Mouse (Mus musculus): ENCODE results near the gene 4931428L18Rik.

DNA sequence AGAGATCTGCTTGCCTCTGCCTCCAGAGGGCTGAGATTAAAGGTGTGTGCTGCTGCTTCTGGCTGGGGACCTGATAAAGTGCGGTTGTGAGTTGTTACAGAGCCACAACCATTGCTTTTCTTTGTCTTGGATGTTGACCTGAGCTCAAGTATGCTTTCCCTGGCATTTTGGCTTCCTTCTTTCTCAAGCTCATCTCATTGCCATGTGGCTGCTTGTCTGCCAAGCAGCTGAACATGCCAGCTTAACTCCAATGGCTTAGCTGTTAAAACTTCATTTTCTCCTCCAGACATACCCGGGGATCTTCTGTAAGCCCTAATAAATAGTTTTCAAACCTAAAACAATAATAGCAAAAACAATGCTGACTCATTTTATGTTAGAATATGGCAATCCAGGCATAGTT is 190.1 kb downstream of the 4931428L18Rik start:
- TF ChIP-seq ELF1 (IDR thresholded peaks at IDR 0.05; ENCODE audit: low read depth, low read length) (no peak), USF1 (IDR thresholded peaks at IDR 0.05; ENCODE audit: low read depth, low read length) (no peak), TCF12 (IDR thresholded peaks at IDR 0.05; ENCODE audit: low read depth, low read length) (no peak), POLR2A (IDR thresholded peaks at IDR 0.05; ENCODE audit: control insufficient read depth in 1 of 2, insufficient read depth in 1 of 2, low read depth in 1 of 2, low read length in 2 of 2, poor library complexity in 1 of 2) (no peak), EP300 (IDR thresholded peaks at IDR 0.05; ENCODE audit: low read depth in 1 of 2, low read length in 2 of 2) (no peak), CTCF (IDR thresholded peaks at IDR 0.05 in 2 of 3, conservative IDR thresholded peaks at IDR 0.05 in 1 of 3; ENCODE audit: control insufficient read depth in 1 of 3, insufficient read depth in 1 of 3, low read depth in 2 of 3, low read length in 3 of 3, poor library complexity in 1 of 3, severe bottlenecking in 1 of 3) (no peak), MYC (IDR thresholded peaks at IDR 0.05; ENCODE audit: low read depth, low read length) (no peak), NELFE (IDR thresholded peaks at IDR 0.05; ENCODE audit: low read depth, low read length) (no peak), SIN3A (IDR thresholded peaks at IDR 0.05; ENCODE audit: low read length) (no peak), SMC3 (IDR thresholded peaks at IDR 0.05; ENCODE audit: low read depth, low read length) (no peak)

All from MEL (cell line).